In genomic region chr14:86744523-86744922, GRCm38 (mm10) we compare ENCODE assay signal across 29 mouse cellular contexts.
A peak's percentile ranks its signal among the peaks of the same experiment; 100 is the strongest.
DNase-seq lines count a peak whose midpoint lies in the region; ATAC-seq lines count a peak whose summit lies in the region.
"Had no signal": no experiment of that assay in that cellular context is flagged by ENCODE, and none has a peak within 500 bp of the region (broad histone marks: within the 10 kb centered on the region; RNA-seq: fewer than 3 reads in every experiment).

No protein-coding gene starts in this region.

- DNase-seq in midbrain, embryonic 11.5 days (ENCODE audit: low spot score, missing footprints): peak; percentile 21
- peak; percentile 9 for DNase-seq in induced T-regulatory cell, adult 2 months (ENCODE audit: low read depth)
- DNase-seq in MN1 (ENCODE audit: low spot score): no peak
- no peak for DNase-seq in urinary bladder, adult 18-20 months (ENCODE audit: low spot score in 2 of 2)
- DNase-seq: adrenal gland, adult 2 months; adrenal gland, postnatal 14 days; cerebellum, adult 11 months; cerebellum, adult 2 months; cerebellum, adult 9-11 months; cerebellum, postnatal 36 days; embryo, embryonic 11 days; gastrocnemius, postnatal 25 days; heart, adult 18-20 months; heart, postnatal 10 days; heart, postnatal 36 days had no signal

- H3K27ac ChIP-seq in midbrain, embryonic 11.5 days (ENCODE audit: low read depth, low read length): no peak overlapping the region
- H3K27ac ChIP-seq in midbrain, embryonic 16.5 days (ENCODE audit: low read length): no peak overlapping the region
- H3K27ac ChIP-seq: embryonic facial prominence, embryonic 10.5 days; embryonic facial prominence, embryonic 13.5 days; forebrain, embryonic 12.5 days; forebrain, embryonic 15.5 days; heart, embryonic 15.5 days; hindbrain, embryonic 10.5 days; hindbrain, embryonic 13.5 days had no signal

- no peaks in the 10 kb centered on the region for H3K36me3 ChIP-seq in midbrain, embryonic 11.5 days (ENCODE audit: control insufficient read depth, insufficient read depth, low read length)
- no peaks in the 10 kb centered on the region for H3K36me3 ChIP-seq in midbrain, embryonic 16.5 days (ENCODE audit: control insufficient read depth, insufficient read depth, low read length)
- H3K36me3 ChIP-seq: embryonic facial prominence, embryonic 13.5 days; forebrain, embryonic 15.5 days; heart, embryonic 12.5 days; heart, embryonic 15.5 days; hindbrain, embryonic 10.5 days; hindbrain, embryonic 13.5 days had no signal

- H3K9me3 ChIP-seq in midbrain, embryonic 11.5 days (ENCODE audit: control insufficient read depth, low read length): no peaks in the 10 kb centered on the region
- H3K9me3 ChIP-seq in midbrain, embryonic 16.5 days (replicated peaks; ENCODE audit: control insufficient read depth, low read length, poor library complexity, severe bottlenecking): no peaks in the 10 kb centered on the region
- H3K9me3 ChIP-seq: embryonic facial prominence, embryonic 10.5 days; embryonic facial prominence, embryonic 13.5 days; forebrain, embryonic 12.5 days; forebrain, embryonic 15.5 days; heart, embryonic 12.5 days; heart, embryonic 15.5 days; hindbrain, embryonic 10.5 days; hindbrain, embryonic 13.5 days had no signal

- peaks cover 11% of the 10 kb centered on the region; the same call in 1 of the 2 replicates for H3K4me1 ChIP-seq in midbrain, embryonic 11.5 days (ENCODE audit: control insufficient read depth, insufficient read depth, low read length)
- H3K4me1 ChIP-seq in midbrain, embryonic 16.5 days (ENCODE audit: control insufficient read depth, insufficient read depth, low read length): peaks cover 12% of the 10 kb centered on the region

- ATAC-seq in midbrain, embryonic 11.5 days (ENCODE audit: low FRiP score): no peak
- ATAC-seq in midbrain, embryonic 16.5 days: no peak
- ATAC-seq in CD4-positive, CD25-positive, alpha-beta regulatory T cell, adult 4 months: peak; percentile 58
- no peak for ATAC-seq in megakaryocyte-erythroid progenitor cell, adult 5-6 weeks (replicated peaks; ENCODE audit: low FRiP score, low TSS enrichment, poor library complexity, severe bottlenecking)
- ATAC-seq: forebrain, embryonic 15.5 days; hindbrain, embryonic 16.5 days; Patski had no signal

- WGBS in midbrain, embryonic 11.5 days: 91% methylated on average over 6 of the region's 6 CpGs
- 92% methylated on average over 6 of the region's 6 CpGs for WGBS in midbrain, embryonic 16.5 days

- no peak overlapping the region for H3K9ac ChIP-seq in midbrain, embryonic 11.5 days (ENCODE audit: low read length)
- no peak overlapping the region for H3K9ac ChIP-seq in midbrain, embryonic 16.5 days (ENCODE audit: low read depth, low read length)
- H3K9ac ChIP-seq: embryonic facial prominence, embryonic 13.5 days; forebrain, embryonic 12.5 days; forebrain, embryonic 15.5 days; heart, embryonic 12.5 days; heart, embryonic 15.5 days; hindbrain, embryonic 13.5 days had no signal

- H3K4me2 ChIP-seq in midbrain, embryonic 11.5 days: no peak overlapping the region
- H3K4me2 ChIP-seq in midbrain, embryonic 16.5 days (ENCODE audit: low read length): no peak overlapping the region
- H3K4me2 ChIP-seq: embryonic facial prominence, embryonic 13.5 days; forebrain, embryonic 12.5 days; forebrain, embryonic 15.5 days; heart, embryonic 12.5 days; heart, embryonic 15.5 days; hindbrain, embryonic 13.5 days had no signal

- H3K4me3 ChIP-seq in midbrain, embryonic 11.5 days (ENCODE audit: low read depth, low read length): no peak overlapping the region
- no peak overlapping the region for H3K4me3 ChIP-seq in midbrain, embryonic 16.5 days (ENCODE audit: low read depth, low read length)
- H3K4me3 ChIP-seq: embryonic facial prominence, embryonic 10.5 days; embryonic facial prominence, embryonic 13.5 days; erythroblast, embryonic 14.5 days; forebrain, embryonic 12.5 days; forebrain, embryonic 15.5 days; heart, embryonic 12.5 days; heart, embryonic 15.5 days; hindbrain, embryonic 10.5 days; hindbrain, embryonic 13.5 days had no signal

- H3K27me3 ChIP-seq in midbrain, embryonic 11.5 days (ENCODE audit: control insufficient read depth, insufficient read depth, low read length): no peaks in the 10 kb centered on the region
- H3K27me3 ChIP-seq in midbrain, embryonic 16.5 days (ENCODE audit: control insufficient read depth, insufficient read depth, low read depth, low read length): no peaks in the 10 kb centered on the region
- H3K27me3 ChIP-seq: embryonic facial prominence, embryonic 13.5 days; forebrain, embryonic 12.5 days; forebrain, embryonic 15.5 days; heart, embryonic 12.5 days; heart, embryonic 15.5 days; hindbrain, embryonic 13.5 days; Patski had no signal

Comparison
In these comparisons a context has a peak if more than half of its experiments do, and no peak if none do; other contexts are left out.
1. DNase-seq: peak in midbrain, embryonic 11.5 days (single experiment) and induced T-regulatory cell, adult 2 months (single experiment); none in MN1 (single experiment) and urinary bladder, adult 18-20 months (0 of 2).